Comparison of ENCODE assay signal across 26 mouse cellular contexts in genomic region chr3:20004422-20004821, GRCm38 (mm10). TPM values are rescaled to one million over a fixed set of nuclear protein-coding genes. Genes with fewer than 3 reads are reported as not detected.
DNase-seq lines count a peak whose midpoint lies in the region; ATAC-seq and TF ChIP-seq lines count a peak whose summit lies in the region.
"Had no signal": no experiment of that assay in that cellular context is flagged by ENCODE, and none has a peak within 500 bp of the region (broad histone marks: within the 10 kb centered on the region; RNA-seq: fewer than 3 reads in every experiment).

No protein-coding gene starts in this region.

- no peak for TF ChIP-seq EP300 in lung, postnatal 0 days (IDR thresholded peaks at IDR 0.05)

- ATAC-seq in lung, postnatal 0 days = no peak
- peak; percentile 97 for ATAC-seq in granulocyte monocyte progenitor cell, adult 5-6 weeks (replicated peaks; ENCODE audit: poor library complexity, severe bottlenecking)
- peak; percentile 90 for ATAC-seq in megakaryocyte progenitor cell, adult 5-6 weeks (replicated peaks; ENCODE audit: poor library complexity)
- ATAC-seq: activated CD4-positive, CD25-positive, alpha-beta regulatory T cell, adult 4 months; CD4-positive, CD25-positive, alpha-beta regulatory T cell, adult 4 months; forebrain, embryonic 14.5 days; forebrain, postnatal 0 days; hindbrain, embryonic 16.5 days; intestine, embryonic 15.5 days had no signal

- H3K27ac ChIP-seq in lung, postnatal 0 days (ENCODE audit: low read length) = no peak overlapping the region
- H3K27ac ChIP-seq in heart, embryonic 10.5 days = no peak overlapping the region
- H3K27ac ChIP-seq: forebrain, embryonic 10.5 days; gastrocnemius, adult 2 months; heart, adult 2 months; hindbrain, embryonic 10.5 days; hindbrain, embryonic 13.5 days; intestine, embryonic 15.5 days had no signal

- H3K36me3 ChIP-seq in lung, postnatal 0 days (ENCODE audit: insufficient read depth, low read length) = 0 out of 2 replicates have a peak, but pooled peaks cover 10% of the 10 kb centered on the region
- H3K36me3 ChIP-seq in heart, embryonic 10.5 days = peaks cover 18% of the 10 kb centered on the region; the same call in 1 of the 2 replicates
- H3K36me3 ChIP-seq: intestine, embryonic 15.5 days had no signal

- H3K4me3 ChIP-seq in lung, postnatal 0 days (ENCODE audit: low read depth, low read length) = no peak overlapping the region
- no peak overlapping the region for H3K4me3 ChIP-seq in heart, embryonic 10.5 days
- H3K4me3 ChIP-seq: forebrain, embryonic 10.5 days; gastrocnemius, adult 2 months; heart, adult 2 months; hindbrain, embryonic 10.5 days; hindbrain, embryonic 13.5 days; intestine, embryonic 15.5 days had no signal

- peak; percentile 12 for DNase-seq in lung, postnatal 0 days (ENCODE audit: low spot score)
- DNase-seq in lung, postnatal 10 days = no peak
- no peak for DNase-seq in adrenal gland, postnatal 10 days
- no peak for DNase-seq in heart, embryonic 10.5 days (ENCODE audit: low spot score)
- DNase-seq in cerebellum, adult 11-12 months = no peak
- DNase-seq: adrenal gland, adult 8-10 months; adrenal gland, postnatal 36 days; cerebellum, adult 2 months; cerebellum, adult 9-11 months; cerebellum, postnatal 25 days; forebrain, postnatal 0 days; gastrocnemius, adult 2 months; gastrocnemius, postnatal 14 days; heart, adult 2 months had no signal

- no peaks in the 10 kb centered on the region for H3K27me3 ChIP-seq in lung, postnatal 0 days (replicated peaks; ENCODE audit: insufficient read depth, low read length)
- H3K27me3 ChIP-seq in heart, embryonic 10.5 days (ENCODE audit: insufficient read depth, poor library complexity, severe bottlenecking) = no peaks in the 10 kb centered on the region
- H3K27me3 ChIP-seq: hindbrain, embryonic 13.5 days; intestine, embryonic 15.5 days had no signal

- 84% methylated on average over 8 of the region's 8 CpGs for WGBS in lung, postnatal 0 days
- 84% methylated on average over 8 of the region's 8 CpGs for WGBS in heart, embryonic 10.5 days

- no peaks in the 10 kb centered on the region for H3K9me3 ChIP-seq in lung, postnatal 0 days (ENCODE audit: low read length)
- H3K9me3 ChIP-seq in heart, embryonic 10.5 days = no peaks in the 10 kb centered on the region
- H3K9me3 ChIP-seq: forebrain, embryonic 10.5 days; hindbrain, embryonic 10.5 days; hindbrain, embryonic 13.5 days; intestine, embryonic 15.5 days had no signal

- TF ChIP-seq CTCF in lung, postnatal 0 days (IDR thresholded peaks at IDR 0.05) = no peak

- no peak overlapping the region for H3K4me2 ChIP-seq in lung, postnatal 0 days (replicated peaks; ENCODE audit: low read depth, low read length)
- H3K4me2 ChIP-seq: heart, embryonic 11.5 days; hindbrain, embryonic 13.5 days; intestine, embryonic 15.5 days had no signal

- no peaks in the 10 kb centered on the region for H3K4me1 ChIP-seq in lung, postnatal 0 days (ENCODE audit: insufficient read depth, low read depth, low read length)
- H3K4me1 ChIP-seq in heart, embryonic 10.5 days = no peaks in the 10 kb centered on the region
- H3K4me1 ChIP-seq: hindbrain, embryonic 10.5 days; hindbrain, embryonic 13.5 days; intestine, embryonic 15.5 days had no signal

- no peak overlapping the region for H3K9ac ChIP-seq in lung, postnatal 0 days (replicated peaks; ENCODE audit: low read depth)
- H3K9ac ChIP-seq: forebrain, postnatal 0 days; hindbrain, embryonic 13.5 days; intestine, embryonic 15.5 days had no signal

RNA-seq across cellular contexts. Expression of gene Hps3, which starts 30.7 kb away (rescaled TPM):
- polyA plus RNA-seq in lung, postnatal 0 days (2015; fragmentation: Nextera tagmentation; extraction: Ambion mirVana) = 10.1 and 10.8 TPM in 2 replicates
- total RNA-seq in granulocyte monocyte progenitor cell, adult 5-6 weeks (2014; fragmentation: Nextera tagmentation) = 39.4 and 40.1 TPM in 2 replicates
- 25.1 and 34.2 TPM in 2 replicates for total RNA-seq in granulocyte monocyte progenitor cell, adult 5-6 weeks (2017)
- total RNA-seq in megakaryocyte progenitor cell, adult 5-6 weeks (2015) = 35.1 and 44.6 TPM in 2 replicates
- total RNA-seq in megakaryocyte progenitor cell, adult 5-6 weeks (2017) = 27.4 and 34.8 TPM in 2 replicates
- 10 to 100 TPM in 1 of 2 experiments, 1 to 10 TPM in 1; 9.5 to 14.4 TPM for total RNA-seq in adrenal gland, postnatal 10 days (2021)
- polyA plus RNA-seq in heart, embryonic 10.5 days (2016; fragmentation: Nextera tagmentation; extraction: Ambion mirVana) = 9.2 and 11.4 TPM in 2 replicates

RNA-seq across cellular contexts. Expression of gene Cp, which starts 47.6 kb away (rescaled TPM):
- polyA plus RNA-seq in lung, postnatal 0 days (2015; fragmentation: Nextera tagmentation; extraction: Ambion mirVana) = 76.1 and 76.4 TPM in 2 replicates
- 2.9 and 4.5 TPM in 2 replicates for total RNA-seq in granulocyte monocyte progenitor cell, adult 5-6 weeks (2014; fragmentation: Nextera tagmentation)
- 0.05 and 0.69 TPM in 2 replicates for total RNA-seq in granulocyte monocyte progenitor cell, adult 5-6 weeks (2017)
- 0.39 and 2.3 TPM in 2 replicates for total RNA-seq in megakaryocyte progenitor cell, adult 5-6 weeks (2015)
- 2.2 and 2.3 TPM in 2 replicates for total RNA-seq in megakaryocyte progenitor cell, adult 5-6 weeks (2017)
- 100 to 1,000 TPM; 107 to 225 TPM for total RNA-seq in adrenal gland, postnatal 10 days (2021)
- polyA plus RNA-seq in heart, embryonic 10.5 days (2016; fragmentation: Nextera tagmentation; extraction: Ambion mirVana) = 0.29 and 0.39 TPM in 2 replicates
- total RNA-seq: MEL had no signal

RNA-seq across cellular contexts. Expression of gene Hltf, which starts 53.2 kb away (rescaled TPM):
- 13.7 and 13.8 TPM in 2 replicates for polyA plus RNA-seq in lung, postnatal 0 days (2015; fragmentation: Nextera tagmentation; extraction: Ambion mirVana)
- 32.6 and 46.6 TPM in 2 replicates for total RNA-seq in granulocyte monocyte progenitor cell, adult 5-6 weeks (2014; fragmentation: Nextera tagmentation)
- 44.2 and 49.6 TPM in 2 replicates for total RNA-seq in granulocyte monocyte progenitor cell, adult 5-6 weeks (2017)
- total RNA-seq in megakaryocyte progenitor cell, adult 5-6 weeks (2015) = 41.6 and 43.0 TPM in 2 replicates
- total RNA-seq in megakaryocyte progenitor cell, adult 5-6 weeks (2017) = 39.9 and 48.7 TPM in 2 replicates
- total RNA-seq in adrenal gland, postnatal 10 days (2021) = 10 to 100 TPM; 16.1 to 24.6 TPM
- 15.7 and 19.7 TPM in 2 replicates for polyA plus RNA-seq in heart, embryonic 10.5 days (2016; fragmentation: Nextera tagmentation; extraction: Ambion mirVana)

Comparison
In these comparisons a context has a peak if more than half of its experiments do, and no peak if none do; other contexts are left out.
1. RNA of gene Cp, which starts 47.6 kb away (total RNA-seq): 107 to 225 TPM in adrenal gland, postnatal 10 days; 0.05 to 4.5 TPM in granulocyte monocyte progenitor cell, adult 5-6 weeks and 0.39 to 2.3 TPM in megakaryocyte progenitor cell, adult 5-6 weeks; every median in the first group is over 10 times any median in the second.